Mouse (Mus musculus): ENCODE results near the gene Zglp1.

DNA sequence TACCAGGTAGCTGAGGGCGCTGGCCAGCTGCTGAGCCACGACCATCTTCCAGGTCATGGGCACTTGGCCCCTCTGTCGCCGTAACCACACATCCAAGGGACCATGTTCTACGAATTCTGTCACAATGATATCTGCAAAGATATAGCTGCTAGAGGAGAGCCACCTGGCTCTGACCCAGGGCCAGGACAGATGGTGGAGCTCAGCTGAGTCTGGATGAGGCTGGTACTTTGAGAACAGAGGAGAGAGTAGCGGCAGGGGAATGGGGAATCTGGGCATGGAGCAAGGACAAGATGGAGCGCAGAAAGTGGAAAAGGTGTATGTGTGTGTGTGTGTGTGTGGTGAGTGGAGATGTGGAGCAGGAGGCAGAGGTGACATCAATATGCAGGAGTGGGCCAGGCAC is 47.3 kb upstream of the Zglp1 start:
- TF ChIP-seq MAX (IDR thresholded peaks at IDR 0.05; ENCODE audit: low read depth) (no peak), POLR2A (IDR thresholded peaks at IDR 0.05; ENCODE audit: insufficient read length, low read depth) (no peak), USF1 (IDR thresholded peaks at IDR 0.05; ENCODE audit: low read depth) (no peak), MYOG (IDR thresholded peaks at IDR 0.05; ENCODE audit: control insufficient read depth in 1 of 3, insufficient read depth in 1 of 3, insufficient read length in 2 of 3, low read depth in 2 of 3) (no peak), SRF (IDR thresholded peaks at IDR 0.05; ENCODE audit: control insufficient read depth, insufficient read length, low read depth) (no peak), E2F4 (IDR thresholded peaks at IDR 0.05; ENCODE audit: insufficient read depth) (no peak), POLR2AphosphoS2 (IDR thresholded peaks at IDR 0.05; ENCODE audit: insufficient read length, low read depth) (no peak), CEBPB (IDR thresholded peaks at IDR 0.05; ENCODE audit: insufficient read depth, poor library complexity, severe bottlenecking) (no peak), TCF12 (IDR thresholded peaks at IDR 0.05; ENCODE audit: insufficient read depth, poor library complexity, severe bottlenecking) (no peak), REST (IDR thresholded peaks at IDR 0.05; ENCODE audit: insufficient read depth, insufficient read length) (no peak), MYOD1 (IDR thresholded peaks at IDR 0.05; ENCODE audit: control insufficient read depth in 1 of 3, insufficient read length in 2 of 3, low read depth in 2 of 3) (no peak), TCF3 (IDR thresholded peaks at IDR 0.05; ENCODE audit: insufficient read length, low read depth) (no peak)

All from myocyte (in vitro differentiated cells).